Mouse (Mus musculus) C2C12 (cell line): Measurements from ENCODE around the gene Timd4.

Source experiments
- CEBPB ChIP-seq: IDR thresholded peaks from one replicate; pipeline ENCODE4 v1.6.1; 2011; ENCODE audit warnings: low read depth, mild to moderate bottlenecking, control low read depth, moderate library complexity
- CTCF ChIP-seq: IDR thresholded peaks from one replicate; pipeline ENCODE4 v1.5.1; 2011; ENCODE audit not compliant: control insufficient read depth, insufficient read depth, insufficient read length
- FOSL1 ChIP-seq: IDR thresholded peaks from one replicate; pipeline ENCODE4 v1.8.0; 2011; ENCODE audit warnings: mild to moderate bottlenecking, low read length; ENCODE audit not compliant: poor library complexity, insufficient read depth, severe bottlenecking
- MAX ChIP-seq: IDR thresholded peaks from one replicate; pipeline ENCODE4 v1.6.1; 2011; ENCODE audit warnings: mild to moderate bottlenecking, control low read depth
- MYOD1 ChIP-seq: IDR thresholded peaks from one replicate; pipeline ENCODE4 v1.6.1; 2011; ENCODE audit warnings: low read depth; ENCODE audit not compliant: control insufficient read depth, insufficient read length
- MYOG ChIP-seq: IDR thresholded peaks from one replicate; pipeline ENCODE4 v1.6.1; 2011; ENCODE audit not compliant: control insufficient read depth, insufficient read length; ENCODE audit errors: extremely low read depth
- USF1 ChIP-seq: IDR thresholded peaks from one replicate; pipeline ENCODE4 v1.6.1; 2011; ENCODE audit warnings: low read depth, mild to moderate bottlenecking, control low read depth, moderate library complexity

DNA sequence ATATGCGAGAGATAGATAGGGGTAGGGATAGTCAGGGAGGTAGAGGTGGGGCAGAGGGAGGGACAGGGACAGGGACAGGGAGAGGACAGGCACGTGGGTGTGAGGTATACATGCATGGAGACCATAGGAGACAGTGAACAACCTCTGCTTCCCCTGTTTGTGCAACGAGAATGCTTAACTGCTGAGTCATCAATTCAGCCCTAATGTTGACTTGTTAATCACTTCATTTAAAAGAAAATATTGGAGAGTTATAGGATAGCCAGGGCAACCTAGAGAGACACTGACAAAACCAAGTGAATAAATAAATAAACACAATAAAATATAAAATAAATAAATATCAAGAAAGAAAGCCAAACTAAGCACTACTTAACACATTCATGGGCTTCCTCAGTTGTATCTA, 33.7 kb upstream of the Timd4 start:
- TF ChIP-seq USF1 (no peak), MAX (no peak), CTCF (no peak), MYOD1 (no peak), MYOG (no peak), CEBPB (no peak), FOSL1 (no peak)
